Mouse (Mus musculus) forebrain, embryonic 16.5 days (tissue): ENCODE results near the gene Nek1. TPM values are rescaled to one million over a fixed set of nuclear protein-coding genes. Genes with fewer than 3 reads are reported as not detected.

Source experiments
- ATAC-seq: fragments of 200-750 bp; cut with Nextera tagmentation; 2 replicates; pipeline ENCODE4 v1.8.0; 2017; ENCODE audit warnings: mild to moderate bottlenecking, moderate library complexity
- H3K27ac ChIP-seq: fragments of 300-500 bp; sonication (generic); 2 replicates; pipeline ENCODE4 v1.5.1; 2014; ENCODE audit warnings: low read length, control low read depth
- H3K27me3 ChIP-seq: fragments of 300-500 bp; sonication (generic); replicated peaks from 2 replicates; pipeline ENCODE4 v1.6.1; 2014; ENCODE audit warnings: low read length; ENCODE audit not compliant: control insufficient read depth, insufficient read depth
- H3K36me3 ChIP-seq: fragments of 300-500 bp; sonication (generic); 2 replicates; pipeline ENCODE4 v1.6.1; 2014; ENCODE audit not compliant: control insufficient read depth, insufficient read depth
- H3K4me1 ChIP-seq: fragments of 300-500 bp; sonication (generic); replicated peaks from 2 replicates; pipeline ENCODE4 v1.6.1; 2014; ENCODE audit warnings: low read length; ENCODE audit not compliant: control insufficient read depth, insufficient read depth
- H3K4me2 ChIP-seq: fragments of 300-500 bp; sonication (generic); 2 replicates; pipeline ENCODE4 v1.6.1; 2014; ENCODE audit warnings: mild to moderate bottlenecking, low read length, control low read depth
- H3K4me3 ChIP-seq: fragments of 300-500 bp; sonication (generic); replicated peaks from 2 replicates; pipeline ENCODE4 v1.5.1; 2014; ENCODE audit warnings: mild to moderate bottlenecking, low read length, control low read depth
- H3K9ac ChIP-seq: fragments of 300-500 bp; sonication (generic); replicated peaks from 2 replicates; pipeline ENCODE4 v1.6.1; 2014; ENCODE audit warnings: low read depth, low read length, control low read depth
- H3K9me3 ChIP-seq: fragments of 300-500 bp; sonication (generic); 2 replicates; pipeline ENCODE4 v1.6.1; 2016; ENCODE audit warnings: low read length; ENCODE audit not compliant: control insufficient read depth
- WGBS: fragments of 180-500 bp; shearing (Covaris S2); extraction: QIAGEN DNeasy Blood & Tissue Kit; methylation state at CpG from one replicate; pipeline ENCODE4 v1.1.7; 2014; 5-methylcytosine and 5-hydroxymethylcytosine counted together
- polyA plus RNA-seq: library from polyadenylated mRNA; unstranded; fragments of >200 nt; fragmentation: Nextera tagmentation; extraction: Ambion mirVana; gene quantifications from 2 replicates; pipeline ENCODE4 v1.2.1, GENCODE M21; 2015

The Nek1 gene
- polyA plus RNA-seq, 1 experiment from 2014 or later = 26.0 TPM

- Histone ChIP-seq H3K9me3 (no peaks in the 10 kb centered on the region), H3K4me2 (no peak overlapping the region)
These were observed 29.1 kb upstream of the Nek1 start for GRCm38 (mm10) chr8:60963931-60964330.

GRCm38 (mm10) chr8:60964518-60964917 lies 28.5 kb upstream of the Nek1 start:
- H3K4me1 ChIP-seq = no peaks in the 10 kb centered on the region
- ATAC-seq = no peak
- H3K36me3 ChIP-seq = no peaks in the 10 kb centered on the region
- no peak overlapping the region for H3K9ac ChIP-seq
- H3K4me2 ChIP-seq = no peak overlapping the region
- no peak overlapping the region for H3K4me3 ChIP-seq
- 80% methylated on average over 4 of the region's 4 CpGs for WGBS
- H3K9me3 ChIP-seq = no peaks in the 10 kb centered on the region
- H3K27me3 ChIP-seq = no peaks in the 10 kb centered on the region
- H3K27ac ChIP-seq = no peak overlapping the region

More at GRCm38 (mm10) chr8:60963931-60964330, 29.1 kb upstream of the Nek1 start:
- Histone ChIP-seq H3K9ac (no peak overlapping the region), H3K27me3 (no peaks in the 10 kb centered on the region), H3K4me3 (no peak overlapping the region), H3K36me3 (no peaks in the 10 kb centered on the region), H3K27ac (no peak overlapping the region), H3K4me1 (no peaks in the 10 kb centered on the region)
- 45% methylated on average over 2 of the region's 2 CpGs for WGBS
- ATAC-seq = no peak

- 61% methylated on average over 6 of the region's 6 CpGs for WGBS
- ATAC-seq = no peak
- Histone ChIP-seq H3K36me3 (no peaks in the 10 kb centered on the region), H3K9ac (no peak overlapping the region), H3K4me1 (no peaks in the 10 kb centered on the region), H3K27me3 (no peaks in the 10 kb centered on the region), H3K9me3 (no peaks in the 10 kb centered on the region), H3K4me3 (no peak overlapping the region), H3K4me2 (no peak overlapping the region), H3K27ac (no peak overlapping the region)
These were observed 27.7 kb upstream of the Nek1 start for GRCm38 (mm10) chr8:60965306-60965705.

GRCm38 (mm10) chr8:60965741-60966140 lies 27.3 kb upstream of the Nek1 start:
- WGBS = 30% methylated on average over 3 of the region's 3 CpGs
- H3K4me3 ChIP-seq = no peak overlapping the region

GRCm38 (mm10) chr8:60969091-60969490 lies 23.9 kb upstream of the Nek1 start:
- Histone ChIP-seq H3K4me1 (0 out of 2 replicates have a peak, but pooled peaks cover 2% of the 10 kb centered on the region), H3K27ac (no peak overlapping the region), H3K9ac (no peak overlapping the region), H3K9me3 (no peaks in the 10 kb centered on the region), H3K4me2 (no peak overlapping the region), H3K36me3 (no peaks in the 10 kb centered on the region), H3K4me3 (no peak overlapping the region), H3K27me3 (no peaks in the 10 kb centered on the region)
- WGBS = 42% methylated on average over 2 of the region's 2 CpGs
- no peak for ATAC-seq

More at GRCm38 (mm10) chr8:60965741-60966140, 27.3 kb upstream of the Nek1 start:
- Histone ChIP-seq H3K27me3 (no peaks in the 10 kb centered on the region), H3K27ac (no peak overlapping the region), H3K36me3 (no peaks in the 10 kb centered on the region), H3K9ac (no peak overlapping the region), H3K9me3 (no peaks in the 10 kb centered on the region), H3K4me2 (no peak overlapping the region), H3K4me1 (no peaks in the 10 kb centered on the region)
- no peak for ATAC-seq

- Histone ChIP-seq H3K36me3 (no peaks in the 10 kb centered on the region), H3K9me3 (no peaks in the 10 kb centered on the region), H3K4me3 (no peak overlapping the region), H3K27ac (no peak overlapping the region), H3K4me2 (no peak overlapping the region), H3K9ac (no peak overlapping the region), H3K4me1 (0 out of 2 replicates have a peak, but pooled peaks cover 2% of the 10 kb centered on the region), H3K27me3 (no peaks in the 10 kb centered on the region)
- no peak for ATAC-seq
- WGBS = 47% methylated on average over 4 of the region's 4 CpGs
These were observed 21.2 kb upstream of the Nek1 start for GRCm38 (mm10) chr8:60971808-60972207.

GRCm38 (mm10) chr8:60973448-60973847 lies 19.5 kb upstream of the Nek1 start:
- ATAC-seq = no peak
- no peaks in the 10 kb centered on the region for H3K9me3 ChIP-seq
- no peak overlapping the region for H3K4me2 ChIP-seq
- no peaks in the 10 kb centered on the region for H3K27me3 ChIP-seq
- no peak overlapping the region for H3K4me3 ChIP-seq
- 81% methylated on average over 2 of the region's 2 CpGs for WGBS
- H3K27ac ChIP-seq = no peak overlapping the region
- H3K9ac ChIP-seq = no peak overlapping the region
- H3K36me3 ChIP-seq = no peaks in the 10 kb centered on the region
- H3K4me1 ChIP-seq = 0 out of 2 replicates have a peak, but pooled peaks cover 2% of the 10 kb centered on the region

GRCm38 (mm10) chr8:60974837-60975236 lies 18.2 kb upstream of the Nek1 start:
- no peak overlapping the region for H3K4me2 ChIP-seq
- no peak for ATAC-seq

GRCm38 (mm10) chr8:60976818-60977217 lies 16.2 kb upstream of the Nek1 start:
- no peak for ATAC-seq
- H3K36me3 ChIP-seq = no peaks in the 10 kb centered on the region
- no peak overlapping the region for H3K27ac ChIP-seq
- H3K27me3 ChIP-seq = no peaks in the 10 kb centered on the region
- no peaks in the 10 kb centered on the region for H3K9me3 ChIP-seq
- peaks cover 7% of the 10 kb centered on the region for H3K4me1 ChIP-seq
- no peak overlapping the region for H3K4me2 ChIP-seq
- H3K4me3 ChIP-seq = no peak overlapping the region
- no peak overlapping the region for H3K9ac ChIP-seq
- WGBS = 84% methylated on average over 9 of the region's 9 CpGs

More at GRCm38 (mm10) chr8:60974837-60975236, 18.2 kb upstream of the Nek1 start:
- Histone ChIP-seq H3K9ac (no peak overlapping the region), H3K4me1 (0 out of 2 replicates have a peak, but pooled peaks cover 2% of the 10 kb centered on the region), H3K36me3 (no peaks in the 10 kb centered on the region), H3K27ac (no peak overlapping the region), H3K27me3 (no peaks in the 10 kb centered on the region), H3K9me3 (no peaks in the 10 kb centered on the region), H3K4me3 (no peak overlapping the region)
- 89% methylated on average over 2 of the region's 2 CpGs for WGBS

- WGBS = 73% methylated on average over 5 of the region's 5 CpGs
- H3K36me3 ChIP-seq = no peaks in the 10 kb centered on the region
- H3K27ac ChIP-seq = no peak overlapping the region
- ATAC-seq = no peak
- H3K4me2 ChIP-seq = no peak overlapping the region
- no peak overlapping the region for H3K9ac ChIP-seq
- H3K4me1 ChIP-seq = peaks cover 6% of the 10 kb centered on the region
- H3K9me3 ChIP-seq = no peaks in the 10 kb centered on the region
- H3K4me3 ChIP-seq = no peak overlapping the region
- H3K27me3 ChIP-seq = no peaks in the 10 kb centered on the region
These were observed 14.5 kb upstream of the Nek1 start for GRCm38 (mm10) chr8:60978496-60978895.
